20 mouse cellular contexts compared by ENCODE assay signal in genomic region chr9:101280211-101280610, GRCm38 (mm10).
"Had no signal": no experiment of that assay in that cellular context is flagged by ENCODE, and none has a peak within 500 bp of the region (broad histone marks: within the 10 kb centered on the region; RNA-seq: fewer than 3 reads in every experiment).

No protein-coding gene starts in this region.

- H3K27ac ChIP-seq: left cerebral cortex, adult 2 months; liver, embryonic 14.5 days; lung, embryonic 15.5 days; midbrain, embryonic 10.5 days; midbrain, embryonic 13.5 days; neural tube, embryonic 13.5 days; stomach, embryonic 15.5 days had no signal

- H3K27me3 ChIP-seq: lung, embryonic 15.5 days; megakaryocyte, embryonic 14.5 days; midbrain, embryonic 13.5 days; neural tube, embryonic 13.5 days; stomach, embryonic 15.5 days had no signal

- ATAC-seq: intestine, postnatal 0 days; midbrain, embryonic 13.5 days; midbrain, embryonic 16.5 days had no signal

- H3K4me1 ChIP-seq: lung, embryonic 15.5 days; megakaryocyte, embryonic 14.5 days; midbrain, embryonic 10.5 days; midbrain, embryonic 13.5 days; neural tube, embryonic 13.5 days; stomach, embryonic 15.5 days had no signal

- H3K36me3 ChIP-seq: lung, embryonic 15.5 days; midbrain, embryonic 10.5 days; midbrain, embryonic 13.5 days; neural tube, embryonic 13.5 days; stomach, embryonic 15.5 days had no signal

- H3K9ac ChIP-seq: liver, embryonic 14.5 days; lung, embryonic 15.5 days; midbrain, embryonic 13.5 days; neural tube, embryonic 13.5 days; stomach, embryonic 15.5 days had no signal

- H3K9me3 ChIP-seq: lung, embryonic 15.5 days; megakaryocyte, embryonic 14.5 days; midbrain, embryonic 10.5 days; midbrain, embryonic 13.5 days; neural tube, embryonic 13.5 days; stomach, embryonic 15.5 days had no signal

- DNase-seq: kidney, postnatal 10 days; layer of hippocampus, postnatal 36 days; lung, adult 18-20 months; lung, postnatal 10 days; lung, postnatal 36 days; retina, postnatal 1 day; right cerebral cortex, postnatal 25 days; spleen, adult 18-20 months; thymus, postnatal 25 days had no signal

- H3K4me2 ChIP-seq: lung, embryonic 15.5 days; midbrain, embryonic 13.5 days; neural tube, embryonic 13.5 days; stomach, embryonic 15.5 days had no signal

- H3K4me3 ChIP-seq: left cerebral cortex, adult 2 months; lung, embryonic 15.5 days; megakaryocyte, embryonic 14.5 days; midbrain, embryonic 10.5 days; midbrain, embryonic 13.5 days; myocyte; neural tube, embryonic 13.5 days; stomach, embryonic 15.5 days had no signal
